Mouse (Mus musculus) neutrophil, adult 5-6 weeks (primary cell): ENCODE measurements around the gene 9430015G10Rik. TPM values are rescaled to one million over a fixed set of nuclear protein-coding genes. Genes with fewer than 3 reads are reported as not detected.
"Not testable (repeated sequence)": the region's sequence is repeated elsewhere in the genome, so short reads cannot be mapped to it uniquely, and the experiment has no call there.

ENCODE experiments used
- ATAC-seq: fragments of 151-379, 151-347 bp; 2 replicates; pipeline ENCODE4 v1.8.0; 2017; ENCODE audit warnings: mild to moderate bottlenecking, moderate TSS enrichment; ENCODE audit not compliant: insufficient number of reproducible peaks, poor library complexity, low FRiP score, severe bottlenecking; ENCODE audit errors: extremely low read depth
- total RNA-seq: library from RNA; stranded (forward); fragments of 200-1000 nt; gene quantifications from 2 replicates; pipeline ENCODE4 v1.2.3, GENCODE M21; 2017

The 9430015G10Rik gene
- total RNA-seq, 1 experiment from 2014 or later, result 32.6 TPM

GRCm38 (mm10) chr4:156136285-156137100 lies 26.7 kb downstream of the 9430015G10Rik start:
- ATAC-seq, result no peak

DNA sequence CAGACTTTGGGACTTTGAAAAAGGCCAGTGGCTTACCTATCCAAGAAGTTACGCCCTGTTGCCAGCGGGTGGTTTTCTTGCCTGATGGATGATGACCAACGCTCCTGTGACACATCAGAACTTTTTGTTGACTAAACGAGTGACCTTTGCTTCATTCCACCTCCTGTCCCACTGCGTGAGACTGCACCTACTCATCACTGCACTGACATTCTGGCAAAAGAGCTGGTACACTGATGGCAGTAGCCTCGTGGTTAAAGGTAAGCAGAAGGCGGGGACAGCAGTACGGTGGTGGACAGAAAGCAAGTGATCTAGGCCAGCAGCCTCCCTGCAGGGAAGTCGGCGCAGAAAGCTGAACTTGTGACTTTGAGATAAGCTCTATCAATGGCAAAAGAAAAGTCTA lies 41.1 kb downstream of the 9430015G10Rik start:
- ATAC-seq, result not testable (repeated sequence)

DNA sequence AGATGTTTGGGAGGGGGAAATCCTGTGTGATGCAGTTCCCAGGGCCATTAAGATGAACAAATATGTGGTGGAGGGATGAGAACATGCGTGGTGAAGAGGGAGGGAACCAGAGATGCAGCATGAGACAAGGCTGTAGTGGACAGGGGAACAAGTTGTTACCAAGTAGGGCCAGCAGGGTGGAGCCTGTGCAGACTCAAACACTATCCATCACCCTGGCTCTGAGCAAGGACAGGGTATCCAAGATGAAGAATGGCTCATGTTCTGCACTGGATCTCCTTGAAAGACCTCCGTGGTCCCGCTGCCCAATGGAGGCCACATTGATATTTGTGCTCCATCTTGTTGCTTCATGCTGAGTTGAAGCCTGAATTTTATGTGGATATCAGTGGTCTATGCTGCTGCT lies 45.0 kb downstream of the 9430015G10Rik start:
- no peak for ATAC-seq

DNA sequence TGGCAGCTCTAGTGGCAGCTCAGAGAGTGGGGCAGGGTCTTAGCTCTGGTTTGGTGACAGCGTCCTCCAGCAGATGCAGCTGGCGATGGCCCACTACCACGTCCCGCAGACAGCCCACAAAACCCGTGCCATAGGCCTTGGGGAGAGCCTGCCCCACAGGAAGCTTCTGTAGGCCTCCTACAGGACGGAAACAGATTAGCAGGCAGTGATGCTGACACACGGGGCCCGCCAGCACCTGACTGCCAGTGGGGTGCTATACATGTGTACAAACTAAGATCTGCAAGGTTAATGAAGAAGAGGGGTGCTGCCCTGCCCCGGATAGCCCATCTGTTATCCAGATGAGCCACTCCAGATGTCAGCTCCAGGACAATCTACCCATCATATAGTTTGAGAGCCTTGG lies 56.7 kb downstream of the 9430015G10Rik start:
- ATAC-seq, result no peak

GRCm38 (mm10) chr4:156168611-156169010 lies 58.8 kb downstream of the 9430015G10Rik start:
- ATAC-seq, result no peak

DNA sequence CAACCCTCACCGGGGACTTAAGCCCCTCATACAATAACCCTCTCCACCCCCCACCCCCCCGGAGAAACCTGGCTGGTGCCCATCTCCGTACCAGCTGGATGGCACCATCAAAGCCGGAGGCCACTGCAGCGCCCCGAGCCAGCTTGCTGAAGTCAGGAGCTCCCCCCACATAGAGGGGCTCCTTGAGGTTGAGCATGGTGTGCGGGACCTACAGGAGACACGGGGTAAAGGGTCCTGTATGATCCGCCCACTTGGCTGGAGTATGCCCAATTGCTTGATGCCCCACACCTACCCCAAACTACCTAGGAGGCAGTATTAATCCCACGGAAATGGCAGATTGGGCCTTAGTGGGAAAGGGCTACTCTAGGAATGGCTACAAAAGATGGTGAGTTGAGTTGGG lies 59.3 kb downstream of the 9430015G10Rik start:
- no peak for ATAC-seq

DNA sequence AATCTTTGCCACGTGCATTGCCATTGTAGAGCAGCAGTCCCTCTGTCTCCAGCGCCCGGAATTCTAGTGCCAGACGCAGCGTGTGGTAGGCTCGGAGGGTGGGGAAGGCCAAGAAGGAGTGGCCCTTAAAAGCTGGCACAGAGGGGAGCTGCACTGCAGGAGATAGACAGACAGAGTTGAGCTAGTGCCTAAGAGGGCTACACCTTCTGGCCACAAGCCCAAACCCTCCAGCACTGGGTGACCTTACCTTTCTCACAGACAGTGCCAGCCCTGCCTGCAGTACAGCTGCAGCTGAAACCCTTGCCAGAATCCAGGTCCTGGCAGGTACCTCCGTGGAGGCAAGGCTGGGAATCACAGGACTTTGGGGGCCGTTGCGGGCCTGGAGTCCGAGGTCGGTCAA lies 62.0 kb downstream of the 9430015G10Rik start:
- ATAC-seq, result no peak

Other genes starting within 250 kb of the 9430015G10Rik start
- gene Tas1r3, start 246.6 kb upstream of the 9430015G10Rik start, total RNA-seq, result 1.4 and 1.8 TPM in 2 replicates
- gene Cptp, start 240.5 kb upstream of the 9430015G10Rik start, total RNA-seq, result 2.3 and 10.1 TPM in 2 replicates
- 25.4 and 26.8 TPM in 2 replicates for gene Ints11, start 240.4 kb upstream of the 9430015G10Rik start, total RNA-seq
- 10.1 and 10.3 TPM in 2 replicates for gene Pusl1, start 218.2 kb upstream of the 9430015G10Rik start, total RNA-seq
- gene Acap3, start 218.2 kb upstream of the 9430015G10Rik start, total RNA-seq, result 15.7 and 17.5 TPM in 2 replicates
- gene Ube2j2, start 166.2 kb upstream of the 9430015G10Rik start, total RNA-seq, result 87.4 and 90.2 TPM in 2 replicates
- gene C1qtnf12, start 147.7 kb upstream of the 9430015G10Rik start, total RNA-seq, result 1.6 and 3.6 TPM in 2 replicates
- gene B3galt6, start 117.3 kb upstream of the 9430015G10Rik start, total RNA-seq, result 2.9 and 3.7 TPM in 2 replicates
- 213 and 229 TPM in 2 replicates for gene Sdf4, start 117.1 kb upstream of the 9430015G10Rik start, total RNA-seq
- 2.6 and 7.6 TPM in 2 replicates for gene Tnfrsf4, start 96.1 kb upstream of the 9430015G10Rik start, total RNA-seq
- 18.5 and 22.1 TPM in 2 replicates for gene Tnfrsf18, start 83.8 kb upstream of the 9430015G10Rik start, total RNA-seq
- gene Ttll10, start 50.6 kb upstream of the 9430015G10Rik start, total RNA-seq, result not detected in 2 replicates
- 0.25 and 0.58 TPM in 2 replicates for gene Rnf223, start 20.5 kb downstream of the 9430015G10Rik start, total RNA-seq
- gene Agrn, start 87.5 kb downstream of the 9430015G10Rik start, total RNA-seq, result 7.9 and 9.8 TPM in 2 replicates
- gene Isg15, start 90.8 kb downstream of the 9430015G10Rik start, total RNA-seq, result 30.3 and 40.1 TPM in 2 replicates
- gene AW011738, start 93.3 kb downstream of the 9430015G10Rik start, total RNA-seq, result 17.6 and 20.4 TPM in 2 replicates
- 1.4 and 1.7 TPM in 2 replicates for gene Perm1, start 105.9 kb downstream of the 9430015G10Rik start, total RNA-seq
- gene Plekhn1, start 124.9 kb downstream of the 9430015G10Rik start, total RNA-seq, result 22.8 and 23.6 TPM in 2 replicates
- 58.7 and 59.8 TPM in 2 replicates for gene Noc2l, start 126.0 kb downstream of the 9430015G10Rik start, total RNA-seq
- gene Samd11, start 145.7 kb downstream of the 9430015G10Rik start, total RNA-seq, result 0.37 TPM in 1 of 2 replicates, not detected in the other
- gene Vmn2r-ps159, start 221.1 kb downstream of the 9430015G10Rik start, total RNA-seq, result not detected in 2 replicates